ENCODE assay signal across 20 mouse cellular contexts in the genomic region with DNA sequence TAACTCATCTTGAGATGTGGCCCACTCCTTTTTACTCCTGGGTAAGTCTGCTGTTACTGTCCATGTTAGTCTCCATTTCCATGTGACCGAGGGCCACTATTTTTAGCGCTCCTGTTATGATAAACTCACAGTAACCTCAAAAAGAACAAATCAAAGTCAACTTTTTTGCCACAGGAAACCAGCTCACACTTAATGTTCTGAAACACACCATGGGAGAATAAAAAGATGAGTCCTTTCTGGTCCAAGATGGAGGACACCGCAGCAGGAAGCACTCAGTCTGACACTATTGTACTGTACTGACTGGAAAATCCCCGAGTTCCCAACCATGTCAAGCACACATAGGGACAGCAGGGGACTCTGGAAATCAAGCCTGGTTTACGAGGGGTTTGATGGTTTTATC. TPM values are rescaled to one million over a fixed set of nuclear protein-coding genes. Genes with fewer than 3 reads are reported as not detected.
DNase-seq lines count a peak whose midpoint lies in the region; ATAC-seq and TF ChIP-seq lines count a peak whose summit lies in the region.
"Had no signal": no experiment of that assay in that cellular context is flagged by ENCODE, and none has a peak within 500 bp of the region (broad histone marks: within the 10 kb centered on the region; RNA-seq: fewer than 3 reads in every experiment).

No protein-coding gene starts in this region.

- TF ChIP-seq CTCF in kidney, adult 2 months (conservative IDR thresholded peaks at IDR 0.05; ENCODE audit: insufficient read depth, insufficient read length, low read depth, low read length), result no peak
- TF ChIP-seq CTCF in forebrain, postnatal 0 days (IDR thresholded peaks at IDR 0.05; ENCODE audit: low read depth), result no peak

- H3K27ac ChIP-seq in kidney, adult 2 months (ENCODE audit: insufficient read depth, low read depth, low read length), result peak overlapping the region; percentile 56; the same call in 1 of the 2 replicates
- peak overlapping the region; percentile 48 for H3K27ac ChIP-seq in heart, embryonic 15.5 days
- no peak overlapping the region for H3K27ac ChIP-seq in midbrain, embryonic 11.5 days (ENCODE audit: low read depth, low read length)
- no peak overlapping the region for H3K27ac ChIP-seq in forebrain, postnatal 0 days (ENCODE audit: low read depth, low read length)
- H3K27ac ChIP-seq: hindbrain, embryonic 10.5 days; hindbrain, postnatal 0 days; limb, embryonic 10.5 days; midbrain, embryonic 15.5 days had no signal

- no peaks in the 10 kb centered on the region for H3K4me1 ChIP-seq in kidney, adult 2 months (ENCODE audit: control insufficient read depth, insufficient read depth, low read length)
- peaks cover 8% of the 10 kb centered on the region; the same call in 1 of the 2 replicates for H3K4me1 ChIP-seq in heart, embryonic 15.5 days (replicated peaks)
- no peaks in the 10 kb centered on the region for H3K4me1 ChIP-seq in midbrain, embryonic 11.5 days (ENCODE audit: control insufficient read depth, insufficient read depth, low read length)
- no peaks in the 10 kb centered on the region for H3K4me1 ChIP-seq in forebrain, postnatal 0 days (ENCODE audit: insufficient read depth)
- H3K4me1 ChIP-seq: hindbrain, embryonic 10.5 days; limb, embryonic 10.5 days; midbrain, embryonic 15.5 days had no signal

- H3K9me3 ChIP-seq in heart, embryonic 15.5 days (replicated peaks), result no peaks in the 10 kb centered on the region
- no peaks in the 10 kb centered on the region for H3K9me3 ChIP-seq in midbrain, embryonic 11.5 days (ENCODE audit: control insufficient read depth, low read length)
- no peaks in the 10 kb centered on the region for H3K9me3 ChIP-seq in forebrain, postnatal 0 days (ENCODE audit: low read length)
- H3K9me3 ChIP-seq: hindbrain, embryonic 10.5 days; megakaryocyte, embryonic 14.5 days; midbrain, embryonic 15.5 days had no signal

- 51% methylated on average over 5 of the region's 5 CpGs for WGBS in kidney, adult 2 months
- 46% methylated on average over 5 of the region's 5 CpGs for WGBS in heart, embryonic 15.5 days
- whole genome bisulfite sequencing in midbrain, embryonic 11.5 days, result 96% methylated on average over 5 of the region's 5 CpGs
- WGBS in forebrain, postnatal 0 days, result 89% methylated on average over 5 of the region's 5 CpGs

- DNase-seq in heart, adult 18-20 months, result peak; percentile 26 to 38
- no peak for DNase-seq in heart, postnatal 25 days (ENCODE audit: low spot score)
- peak; percentile 52 for DNase-seq in kidney, adult 2 months
- DNase-seq in kidney, adult 18-20 months, result no peak
- DNase-seq in kidney, postnatal 36 days, result peak; percentile 22 to 38
- no peak for DNase-seq in midbrain, embryonic 11.5 days (ENCODE audit: low spot score, missing footprints)
- no peak for DNase-seq in forebrain, postnatal 0 days
- DNase-seq: cerebellum, adult 8-10 months; gastrocnemius, postnatal 14 days; liver, postnatal 0 days; lung, postnatal 14 days; right cerebral cortex, postnatal 25 days had no signal

- ATAC-seq in heart, embryonic 15.5 days (replicated peaks; ENCODE audit: insufficient number of reproducible peaks, insufficient read depth, low FRiP score, low read depth), result no peak
- ATAC-seq in midbrain, embryonic 11.5 days (ENCODE audit: low FRiP score), result no peak
- ATAC-seq in forebrain, postnatal 0 days, result no peak
- ATAC-seq: hindbrain, postnatal 0 days; intestine, postnatal 0 days; liver, postnatal 0 days; midbrain, embryonic 15.5 days had no signal

- no peak for TF ChIP-seq POLR2A in kidney, adult 2 months (IDR thresholded peaks at IDR 0.05; ENCODE audit: low read depth, low read length)

- H3K4me3 ChIP-seq in kidney, adult 2 months (ENCODE audit: insufficient read depth, low read depth, low read length), result no peak overlapping the region
- no peak overlapping the region for H3K4me3 ChIP-seq in heart, embryonic 15.5 days
- no peak overlapping the region for H3K4me3 ChIP-seq in midbrain, embryonic 11.5 days (ENCODE audit: low read depth, low read length)
- H3K4me3 ChIP-seq in forebrain, postnatal 0 days (ENCODE audit: low read depth, low read length), result no peak overlapping the region
- H3K4me3 ChIP-seq: hindbrain, embryonic 10.5 days; limb, embryonic 10.5 days; megakaryocyte, embryonic 14.5 days; midbrain, embryonic 15.5 days had no signal

- H3K27me3 ChIP-seq in kidney, adult 2 months (replicated peaks; ENCODE audit: control insufficient read depth, insufficient read depth, low read length), result no peaks in the 10 kb centered on the region
- no peaks in the 10 kb centered on the region for H3K27me3 ChIP-seq in heart, embryonic 15.5 days
- H3K27me3 ChIP-seq in midbrain, embryonic 11.5 days (ENCODE audit: control insufficient read depth, insufficient read depth, low read length), result no peaks in the 10 kb centered on the region
- no peaks in the 10 kb centered on the region for H3K27me3 ChIP-seq in forebrain, postnatal 0 days (ENCODE audit: insufficient read depth, low read length)
- H3K27me3 ChIP-seq: CH12.LX; megakaryocyte, embryonic 14.5 days; midbrain, embryonic 15.5 days had no signal

- H3K36me3 ChIP-seq in kidney, adult 2 months (ENCODE audit: control insufficient read depth, insufficient read depth, low read length), result no peaks in the 10 kb centered on the region
- H3K36me3 ChIP-seq in heart, embryonic 15.5 days, result peaks cover 26% of the 10 kb centered on the region
- H3K36me3 ChIP-seq in midbrain, embryonic 11.5 days (ENCODE audit: control insufficient read depth, insufficient read depth, low read length), result peaks cover 15% of the 10 kb centered on the region
- H3K36me3 ChIP-seq in forebrain, postnatal 0 days (ENCODE audit: insufficient read depth), result peaks cover 26% of the 10 kb centered on the region

- H3K4me2 ChIP-seq in heart, embryonic 15.5 days, result no peak overlapping the region
- no peak overlapping the region for H3K4me2 ChIP-seq in midbrain, embryonic 11.5 days
- no peak overlapping the region for H3K4me2 ChIP-seq in forebrain, postnatal 0 days (ENCODE audit: low read depth)
- H3K4me2 ChIP-seq: midbrain, embryonic 15.5 days had no signal

- intact Hi-C loops in heart, postnatal 25 days (cut with DNase I), result no loop called here

- H3K9ac ChIP-seq in heart, embryonic 15.5 days, result no peak overlapping the region
- H3K9ac ChIP-seq in midbrain, embryonic 11.5 days (ENCODE audit: low read length), result no peak overlapping the region
- H3K9ac ChIP-seq in forebrain, postnatal 0 days, result no peak overlapping the region
- H3K9ac ChIP-seq: liver, postnatal 0 days; midbrain, embryonic 15.5 days had no signal

RNA-seq across cellular contexts. Expression of a gene that starts 37.6 kb away (rescaled TPM):
- total RNA-seq in heart, adult 18-20 months (2021), result 10 to 100 TPM; 37.3 to 40.6 TPM
- total RNA-seq in heart, postnatal 25 days (2021), result 10 to 100 TPM; 35.2 to 37.2 TPM
- 23.0 and 29.2 TPM in 2 replicates for polyA plus RNA-seq in kidney, adult 2 months (2012; rRNA removed)
- 187 and 209 TPM in 2 replicates for polyA plus RNA-seq in heart, embryonic 15.5 days (2015; fragmentation: Nextera tagmentation; extraction: Ambion mirVana)
- 382 and 395 TPM in 2 replicates for polyA plus RNA-seq in midbrain, embryonic 11.5 days (2014; fragmentation: Nextera tagmentation; extraction: Ambion mirVana)
- 114 and 122 TPM in 2 replicates for total RNA-seq in forebrain, postnatal 0 days (2014; rRNA removed)
- 197 and 211 TPM in 2 replicates for polyA plus RNA-seq in forebrain, postnatal 0 days (2015; fragmentation: Nextera tagmentation; extraction: Ambion mirVana)

RNA-seq across cellular contexts. Expression of a gene that starts 41.8 kb away (rescaled TPM):
- total RNA-seq in heart, adult 18-20 months (2021), result 1 to 10 TPM; 3.8 to 5.6 TPM
- 1 to 10 TPM; 3.7 to 4.7 TPM for total RNA-seq in heart, postnatal 25 days (2021)
- 5.1 and 5.2 TPM in 2 replicates for polyA plus RNA-seq in kidney, adult 2 months (2012; rRNA removed)
- 6.6 and 6.9 TPM in 2 replicates for polyA plus RNA-seq in heart, embryonic 15.5 days (2015; fragmentation: Nextera tagmentation; extraction: Ambion mirVana)
- 6.3 and 8.3 TPM in 2 replicates for polyA plus RNA-seq in midbrain, embryonic 11.5 days (2014; fragmentation: Nextera tagmentation; extraction: Ambion mirVana)
- 41.2 and 57.8 TPM in 2 replicates for total RNA-seq in forebrain, postnatal 0 days (2014; rRNA removed)
- polyA plus RNA-seq in forebrain, postnatal 0 days (2015; fragmentation: Nextera tagmentation; extraction: Ambion mirVana), result 40.0 and 40.2 TPM in 2 replicates

RNA-seq across cellular contexts. Expression of a gene that starts 50.7 kb away (rescaled TPM):
- total RNA-seq in heart, adult 18-20 months (2021), result 10 to 100 TPM; 25.4 to 34.5 TPM
- 10 to 100 TPM; 29.0 to 29.9 TPM for total RNA-seq in heart, postnatal 25 days (2021)
- 23.9 and 25.9 TPM in 2 replicates for polyA plus RNA-seq in kidney, adult 2 months (2012; rRNA removed)
- 7.9 and 13.2 TPM in 2 replicates for polyA plus RNA-seq in heart, embryonic 15.5 days (2015; fragmentation: Nextera tagmentation; extraction: Ambion mirVana)
- polyA plus RNA-seq in midbrain, embryonic 11.5 days (2014; fragmentation: Nextera tagmentation; extraction: Ambion mirVana), result 15.5 and 16.1 TPM in 2 replicates
- 36.7 and 57.5 TPM in 2 replicates for total RNA-seq in forebrain, postnatal 0 days (2014; rRNA removed)
- 9.4 and 11.0 TPM in 2 replicates for polyA plus RNA-seq in forebrain, postnatal 0 days (2015; fragmentation: Nextera tagmentation; extraction: Ambion mirVana)

Comparison
In these comparisons a context has a peak if more than half of its experiments do, and no peak if none do; other contexts are left out.
1. DNase-seq: peak in heart, adult 18-20 months (2 of 2), kidney, adult 2 months (single experiment) and kidney, postnatal 36 days (2 of 2); none in heart, postnatal 25 days (single experiment), kidney, adult 18-20 months (single experiment), midbrain, embryonic 11.5 days (single experiment) and forebrain, postnatal 0 days (single experiment).
2. H3K27ac ChIP-seq: peak in kidney, adult 2 months (single experiment) and heart, embryonic 15.5 days (single experiment); none in midbrain, embryonic 11.5 days (single experiment) and forebrain, postnatal 0 days (single experiment).